Mouse (Mus musculus) erythroblast, embryonic 14.5 days (primary cell): ENCODE data around the gene Rdx.

Source experiments
- GATA1 ChIP-seq: IDR thresholded peaks from 2 replicates; pipeline ENCODE4 v1.6.1; 2012; ENCODE audit warnings: low read length, inconsistent platforms, mixed read lengths
- TAL1 ChIP-seq: IDR thresholded peaks from 3 replicates; pipeline ENCODE4 v1.6.1; 2012; ENCODE audit warnings: low read length, inconsistent platforms, mixed read lengths

DNA sequence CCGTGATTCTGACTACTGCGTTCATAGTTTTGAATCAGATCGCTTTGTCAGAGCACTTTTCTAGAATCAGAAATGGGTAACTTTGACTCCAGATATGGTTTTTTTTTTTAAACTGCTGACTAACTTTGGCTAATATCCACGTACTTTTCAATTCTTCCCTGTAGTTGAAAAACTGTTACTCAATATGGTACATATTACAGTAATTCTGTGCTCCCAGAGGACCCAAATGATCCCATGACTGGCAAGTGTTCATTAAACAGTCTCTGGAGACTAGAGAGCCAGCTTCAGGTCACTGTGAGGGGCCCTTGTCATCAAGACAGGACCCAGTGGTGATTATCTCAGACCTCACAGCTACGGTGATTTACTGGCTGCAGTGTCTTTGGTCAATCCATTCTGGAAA lies 45.3 kb downstream of the Rdx start:
- no peak for TF ChIP-seq GATA1
- no peak for TF ChIP-seq TAL1
